Mouse (Mus musculus) lung, postnatal 14 days (tissue): ENCODE data around the gene Cracr2a.

Source experiments
- DNase-seq: peaks from one replicate; pipeline ENCODE4 v3.0.0; 2021

The Cracr2a gene

DNA sequence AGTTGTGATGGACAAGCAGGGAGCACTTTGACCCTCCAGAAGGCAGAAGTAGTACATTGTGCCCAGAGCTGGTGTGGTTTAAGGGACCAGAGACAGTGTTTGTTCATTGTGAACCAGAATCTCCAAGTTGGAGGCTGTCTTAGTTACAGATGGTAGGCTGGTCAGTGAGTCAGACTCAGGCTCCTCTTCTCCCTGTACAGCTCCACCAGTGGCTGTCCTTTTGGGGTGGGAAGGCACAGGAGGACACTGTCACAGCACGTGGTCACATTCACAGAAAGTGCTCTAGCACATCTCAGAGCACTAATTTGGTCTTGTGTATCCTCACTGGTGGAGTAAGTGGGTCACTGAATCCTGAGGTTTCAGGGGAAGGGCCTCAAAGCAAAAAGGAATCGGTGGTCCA is 68.1 kb downstream of the Cracr2a start:
- DNase-seq = no peak

DNA sequence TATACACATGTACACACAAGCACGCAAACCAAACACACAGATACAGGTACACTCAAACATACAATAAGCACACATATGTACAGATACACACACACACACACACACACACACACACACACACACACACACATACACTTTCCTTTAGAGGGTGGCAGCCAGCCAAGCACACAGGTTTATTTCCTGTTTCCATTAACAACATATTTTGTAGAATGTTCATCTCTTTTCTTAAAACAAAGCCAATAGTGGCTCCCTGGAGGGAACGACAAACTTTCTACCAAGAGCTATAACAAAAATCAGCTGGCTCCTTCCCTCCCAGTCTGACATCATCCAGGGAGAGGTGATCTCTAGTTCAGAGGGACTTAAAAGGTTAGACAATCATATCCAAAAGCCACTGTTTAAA is 73.7 kb downstream of the Cracr2a start:
- DNase-seq = no peak

DNA sequence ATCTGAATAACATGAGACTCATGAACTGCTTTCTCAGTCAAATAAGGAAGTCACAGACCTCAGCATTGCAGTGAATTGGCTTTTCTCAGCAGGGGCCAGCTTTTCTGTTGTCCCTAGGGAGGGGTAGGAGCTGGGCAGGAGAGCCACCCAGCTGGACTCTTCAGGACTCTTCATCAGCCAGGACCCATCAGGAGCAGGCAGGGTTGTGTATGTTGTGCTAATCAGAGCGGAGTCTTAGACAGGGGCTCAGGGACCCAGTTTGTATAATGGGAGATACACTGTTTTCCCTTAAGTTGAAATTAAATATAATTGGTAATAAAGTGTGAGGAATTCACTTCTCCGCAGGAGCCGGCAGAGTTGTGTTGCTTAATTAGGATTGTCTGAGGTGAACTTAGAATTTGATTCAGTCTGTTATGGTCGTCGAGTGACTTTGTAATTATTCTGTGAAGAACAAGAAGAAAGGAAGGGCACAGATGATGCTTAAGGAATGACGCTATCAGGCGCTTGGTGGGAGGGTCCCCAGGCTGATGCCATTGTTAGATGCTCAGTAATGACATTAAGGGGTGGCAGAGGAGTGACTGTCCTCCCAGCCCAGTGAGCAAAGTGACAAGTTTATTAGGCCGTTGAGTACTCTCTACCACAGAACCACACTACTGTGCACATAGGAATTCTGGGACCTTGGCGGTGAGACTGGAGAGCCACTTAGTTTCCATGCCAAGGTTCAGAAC is 74.5 kb downstream of the Cracr2a start:
- no peak for DNase-seq

DNA sequence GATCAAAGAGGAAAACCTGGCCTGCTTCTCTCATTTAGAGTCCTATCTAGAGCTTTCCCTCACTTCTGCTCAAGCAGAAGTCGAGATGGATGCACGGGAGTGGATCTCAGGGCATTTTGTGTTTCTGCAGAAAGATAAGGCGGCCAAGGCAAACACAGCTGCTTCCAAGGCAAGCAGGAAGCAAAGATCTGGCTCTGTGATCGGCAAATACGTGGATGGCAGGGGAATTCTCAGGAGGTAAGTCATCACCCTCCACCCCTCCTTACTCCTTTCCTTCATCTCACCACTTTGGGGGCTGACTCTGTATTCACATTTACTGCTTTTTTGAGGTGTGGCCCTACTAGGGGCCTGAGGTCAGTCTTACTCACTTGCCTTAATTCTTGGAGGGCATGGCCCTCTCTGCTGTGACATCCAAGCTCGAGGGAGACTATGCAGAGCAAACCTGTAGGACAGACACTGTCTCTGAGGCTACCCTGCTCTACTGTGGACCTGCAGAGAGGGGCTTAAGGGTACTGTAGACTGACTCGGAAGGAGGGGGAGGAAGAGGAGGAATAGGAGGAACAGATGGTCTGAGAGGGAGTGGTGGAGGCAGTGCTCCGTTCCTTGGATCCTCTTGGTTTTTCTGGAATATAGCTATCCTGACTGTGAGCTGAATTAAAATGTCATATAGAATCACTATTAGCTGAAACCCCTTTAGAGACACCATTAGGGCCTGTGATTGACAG is 80.1 kb downstream of the Cracr2a start:
- DNase-seq = no peak

DNA sequence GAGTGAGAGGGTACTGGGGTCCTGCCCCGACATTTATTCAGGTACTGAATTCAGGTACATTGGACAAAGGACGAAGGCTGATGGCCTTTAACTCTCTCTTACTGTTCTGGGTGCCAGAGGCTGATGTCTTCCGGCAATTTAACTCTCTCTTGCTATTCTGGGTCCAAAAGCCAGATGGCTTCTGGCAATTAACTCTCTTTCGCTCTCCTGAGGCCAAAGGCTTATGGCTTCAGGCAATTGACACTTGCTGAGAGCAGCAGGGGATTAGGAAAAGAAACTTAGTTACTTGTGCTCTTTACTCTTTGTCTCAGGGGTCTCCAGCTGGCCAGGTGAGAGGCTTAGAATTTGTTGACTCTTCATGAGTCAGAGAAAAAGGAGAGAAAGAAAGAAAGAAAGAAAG is 94.8 kb downstream of the Cracr2a start:
- no peak for DNase-seq

DNA sequence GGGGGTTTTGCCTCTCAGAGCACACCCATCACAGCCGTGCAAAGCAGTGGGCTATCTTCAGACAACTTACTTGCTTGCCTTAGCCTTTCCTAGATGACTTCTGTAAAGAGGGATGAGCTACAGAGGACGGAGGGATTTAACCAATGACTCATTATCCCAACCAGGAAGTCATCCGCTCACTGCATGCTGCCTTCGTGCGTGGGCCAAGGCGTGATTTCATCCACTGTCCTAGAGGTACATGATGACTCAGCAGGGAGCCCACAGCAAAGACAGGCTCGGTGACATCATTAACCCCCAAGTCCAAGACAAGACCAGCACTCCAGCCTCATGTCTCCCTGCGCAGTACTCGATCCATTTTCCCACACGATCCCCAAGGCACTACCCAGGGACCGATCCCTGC is 96.0 kb downstream of the Cracr2a start:
- no peak for DNase-seq

DNA sequence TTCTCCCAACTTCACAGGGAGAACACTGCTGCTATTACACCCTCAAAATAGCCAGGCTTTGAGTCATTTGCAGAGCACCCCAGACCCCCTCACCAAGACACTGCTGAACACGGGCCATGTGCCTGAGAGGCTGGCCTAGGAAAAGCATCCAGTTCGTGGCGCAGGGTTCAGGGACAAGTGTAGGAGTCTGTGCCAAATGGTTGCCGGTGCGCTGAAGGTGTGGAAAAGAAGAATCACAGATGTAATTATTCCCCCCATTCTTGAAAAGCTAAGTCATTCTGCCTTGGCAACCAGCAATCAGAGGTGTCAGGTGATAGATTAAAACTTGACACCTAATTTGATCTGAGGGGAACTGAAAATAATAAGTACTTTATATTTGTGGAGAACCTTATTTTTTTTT is 98.3 kb downstream of the Cracr2a start:
- no peak for DNase-seq

DNA sequence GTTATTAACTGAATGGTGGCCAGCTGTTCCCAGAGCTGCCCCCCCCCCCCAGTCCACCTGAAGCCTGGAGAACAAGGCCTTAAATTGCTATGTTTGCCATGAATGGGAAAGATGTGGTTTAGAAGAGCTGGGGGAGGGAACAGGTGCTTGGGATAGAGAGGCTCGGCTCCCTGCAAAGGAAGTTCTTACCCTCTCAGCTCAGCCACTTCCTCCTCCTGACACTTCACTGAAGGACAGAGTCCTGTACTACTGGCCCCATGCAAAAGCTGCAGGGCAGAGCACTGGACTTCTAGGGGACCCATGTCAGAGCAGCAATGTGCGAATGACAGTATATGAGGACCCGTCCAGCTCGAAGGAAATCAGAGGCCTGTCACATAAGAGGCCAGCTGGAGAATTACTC is 98.8 kb downstream of the Cracr2a start:
- DNase-seq = no peak

DNA sequence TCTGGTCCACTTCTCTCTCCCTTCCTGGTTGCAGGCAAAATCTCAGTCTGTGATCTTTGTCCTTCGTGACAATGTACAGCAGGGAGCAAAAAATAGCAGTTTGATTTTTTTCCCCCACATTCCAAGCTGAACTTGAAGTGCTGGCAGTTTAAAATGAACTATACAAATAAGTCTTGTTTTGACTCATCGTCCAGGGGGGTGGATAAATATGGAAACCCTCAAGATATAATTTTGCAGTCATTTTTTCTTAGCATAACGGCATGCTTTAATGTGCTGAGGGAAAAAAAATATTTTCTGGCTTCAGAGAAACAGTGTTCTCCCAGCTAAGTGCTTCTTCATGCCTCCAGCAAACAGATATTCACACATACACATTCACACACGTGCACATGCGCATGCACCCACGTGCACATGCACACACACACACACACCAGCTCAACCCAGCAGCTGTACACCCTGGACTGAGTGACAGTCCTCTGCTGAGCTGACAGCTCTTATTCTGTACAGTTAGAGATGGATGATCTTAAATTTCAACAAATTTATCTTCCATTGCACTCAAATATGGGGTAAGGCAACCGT is 100.7 kb downstream of the Cracr2a start:
- DNase-seq = no peak

DNA sequence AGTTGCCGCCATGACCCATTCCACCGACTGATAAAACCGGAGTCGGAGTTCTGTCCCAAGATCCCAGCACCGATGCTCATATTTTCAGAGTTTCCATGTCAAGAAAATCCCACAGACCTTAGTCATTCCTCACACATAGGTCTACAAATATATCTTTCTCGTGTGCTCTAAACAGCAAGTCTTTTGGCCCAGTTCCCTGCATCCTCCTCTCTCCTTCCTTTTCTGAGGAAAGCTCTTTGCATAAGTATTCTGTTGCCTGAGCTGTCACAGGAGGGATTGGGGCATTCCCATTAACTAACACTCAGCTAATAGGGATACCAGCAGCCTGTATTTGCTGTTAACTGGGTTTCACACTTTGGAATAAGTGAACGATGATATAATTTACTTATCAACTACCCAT is 102.1 kb downstream of the Cracr2a start:
- no peak for DNase-seq

DNA sequence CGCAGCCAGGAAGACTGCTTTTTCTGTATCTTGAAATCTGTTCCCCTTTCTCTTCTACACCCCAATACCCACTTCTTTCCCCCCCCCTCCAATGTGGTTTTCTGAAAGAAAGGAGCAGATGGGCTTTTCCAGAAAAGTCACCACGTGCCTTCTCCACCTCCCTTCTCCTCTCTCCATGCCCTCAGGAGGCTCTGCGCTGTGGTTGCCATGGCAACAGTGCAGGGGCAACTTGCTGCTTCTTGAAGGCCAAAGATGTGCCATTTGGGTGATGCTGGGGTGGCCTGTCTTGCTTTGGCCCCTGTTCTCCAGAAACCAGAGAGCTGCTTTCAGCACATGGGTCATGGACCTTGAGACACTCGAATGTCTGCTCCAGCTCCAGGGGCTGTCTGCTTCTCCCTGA is 108.2 kb downstream of the Cracr2a start:
- no peak for DNase-seq

DNA sequence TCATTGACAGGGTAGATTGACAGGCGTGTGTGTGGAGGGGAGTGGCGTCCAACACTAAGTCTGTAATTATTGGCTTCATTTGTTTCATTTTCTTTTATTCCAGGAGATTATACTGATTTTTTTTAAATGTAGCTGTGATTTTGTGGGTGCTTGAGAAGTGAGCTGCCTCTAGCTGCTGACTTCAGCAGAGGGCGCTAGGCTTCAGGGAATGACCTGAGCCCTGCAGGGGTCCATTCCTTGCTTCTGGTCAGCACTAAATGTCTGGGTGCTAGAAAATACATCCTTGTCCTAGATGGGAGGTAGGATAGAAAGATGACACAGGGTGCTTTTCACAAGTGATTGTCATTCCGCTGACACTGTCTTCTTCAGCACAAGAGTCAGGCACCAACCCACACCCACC is 108.9 kb downstream of the Cracr2a start:
- DNase-seq = no peak

DNA sequence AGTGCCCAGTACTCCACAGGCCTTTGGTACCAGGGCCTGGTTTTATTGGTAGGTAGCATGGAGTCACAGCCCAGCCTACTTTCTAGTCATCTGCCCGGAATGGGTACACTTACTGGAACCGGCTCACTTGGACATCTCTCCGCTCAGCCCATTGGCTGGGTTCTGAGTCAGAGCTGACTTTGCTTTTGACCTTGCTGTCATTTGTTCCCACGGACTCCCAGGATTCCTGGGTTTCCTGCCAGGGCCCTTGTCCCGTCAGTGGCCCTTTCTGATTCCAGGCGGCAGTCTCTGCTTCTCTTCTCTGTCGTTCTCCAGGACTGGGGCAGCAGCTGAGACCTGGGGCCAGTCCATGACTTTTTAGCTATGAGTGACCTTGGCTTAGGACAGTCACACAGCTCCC is 110.9 kb downstream of the Cracr2a start:
- DNase-seq = no peak

DNA sequence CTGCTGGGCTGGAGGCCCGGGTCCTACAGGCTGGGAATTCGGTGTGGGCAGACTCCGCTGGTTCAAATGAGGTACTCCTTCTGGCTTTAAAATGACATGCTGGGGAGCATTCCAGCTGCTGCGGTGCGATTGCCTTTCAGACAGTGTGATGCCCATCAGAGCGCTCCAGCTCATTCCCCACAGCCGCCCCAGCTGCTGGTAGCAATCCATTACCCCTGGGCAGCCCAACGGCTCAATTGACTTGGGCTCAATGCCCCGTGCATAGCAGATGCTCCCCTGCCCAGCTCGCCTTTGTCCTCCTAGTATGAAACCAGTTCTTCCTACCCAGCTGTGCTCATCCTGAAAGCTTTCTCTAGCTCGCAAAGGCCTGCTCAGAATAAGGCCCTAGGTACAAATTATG is 115.7 kb downstream of the Cracr2a start:
- no peak for DNase-seq

DNA sequence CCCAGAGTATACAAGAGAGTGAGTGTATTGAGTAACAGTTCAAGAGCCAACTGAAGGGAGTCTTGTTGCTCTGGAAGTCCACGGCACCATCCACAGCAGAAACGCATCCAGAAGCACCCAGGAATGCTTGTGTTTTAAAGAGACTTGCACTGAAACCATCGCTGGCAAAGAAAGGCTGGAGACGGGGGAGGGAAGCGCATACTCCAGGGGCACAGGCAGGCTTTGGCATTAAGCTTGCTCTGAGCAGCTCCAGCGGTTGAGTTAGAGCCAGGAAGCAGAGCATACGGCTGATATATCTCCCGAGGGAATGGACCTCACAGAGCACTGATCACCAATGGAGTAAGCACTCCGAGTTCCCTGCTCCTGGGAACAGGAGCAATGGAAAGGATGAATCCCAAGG is 117.2 kb downstream of the Cracr2a start:
- no peak for DNase-seq

DNA sequence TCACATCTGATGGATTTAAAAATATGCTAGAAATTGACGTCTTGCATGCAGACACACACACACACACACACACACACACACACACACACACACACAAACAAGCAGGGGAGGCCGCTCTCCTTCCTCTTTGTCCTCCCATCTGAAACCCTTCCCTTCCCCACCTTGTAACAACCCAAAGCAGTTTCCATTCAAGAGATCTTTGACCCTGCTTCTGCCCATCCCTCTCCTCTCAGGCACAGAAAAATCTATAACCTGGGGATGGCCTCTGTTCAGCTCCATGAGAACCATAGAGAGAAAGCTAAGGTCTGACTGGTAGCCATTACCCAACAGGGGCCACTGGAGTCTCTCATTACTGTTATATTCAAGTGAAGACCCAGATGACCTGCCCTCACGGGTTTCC is 117.9 kb downstream of the Cracr2a start:
- no peak for DNase-seq

DNA sequence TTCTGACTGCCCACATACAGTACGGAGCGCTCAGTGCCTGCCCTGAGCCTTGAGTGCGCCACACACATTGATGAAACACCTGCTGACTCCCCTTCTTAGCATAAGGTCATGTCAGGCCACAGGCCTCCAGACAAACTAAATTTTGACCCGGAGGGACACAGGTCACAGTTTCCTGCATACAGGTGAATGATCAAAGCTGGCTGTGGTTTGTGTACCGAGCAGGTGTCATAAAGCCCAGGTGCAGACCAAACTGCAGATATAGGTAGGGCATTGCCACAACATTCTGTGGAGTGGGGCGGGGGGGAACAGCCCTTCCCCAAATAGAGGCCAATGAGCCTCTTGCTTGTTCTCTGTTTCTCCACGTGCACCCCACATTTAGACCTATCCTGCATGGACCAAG is 119.6 kb downstream of the Cracr2a start:
- no peak for DNase-seq

DNA sequence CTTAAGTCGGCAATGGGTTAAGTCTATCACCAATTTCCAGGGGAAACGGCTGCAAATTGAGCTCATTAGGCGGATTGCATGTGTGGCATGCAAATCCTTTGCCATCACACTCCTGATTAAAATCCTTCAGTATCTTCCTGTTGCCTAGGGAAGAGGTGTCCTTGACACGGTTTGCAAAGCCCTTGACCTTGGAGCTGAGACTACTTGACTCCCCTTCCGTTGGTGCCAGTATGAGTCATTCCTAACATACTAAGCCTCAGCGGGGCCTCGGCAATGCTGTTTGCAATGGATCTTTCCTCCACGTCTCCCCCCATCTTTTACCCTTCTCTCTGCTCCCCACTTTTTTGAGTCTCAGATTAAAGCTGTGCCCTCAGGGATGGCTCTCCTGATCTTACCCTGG is 122.4 kb downstream of the Cracr2a start:
- peak; percentile 51 for DNase-seq

DNA sequence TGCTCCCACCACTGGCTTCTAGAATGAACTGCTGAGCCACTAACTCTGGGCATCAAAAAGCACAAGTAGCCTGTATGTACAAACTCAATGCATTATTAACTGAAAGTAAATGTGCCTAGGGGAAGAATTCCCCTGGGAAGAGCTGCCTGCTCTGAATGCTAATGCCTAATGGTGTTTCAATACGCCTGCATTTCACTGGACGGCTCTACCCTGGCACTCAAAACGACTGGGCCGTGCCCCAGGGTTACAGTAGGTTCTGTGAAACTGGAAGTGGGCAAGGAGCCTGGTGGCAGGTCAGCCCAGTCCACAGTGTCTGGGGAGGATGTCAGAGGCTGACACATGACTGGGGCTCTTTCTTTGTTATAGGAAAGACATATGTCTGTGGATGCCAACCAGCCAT is 123.8 kb downstream of the Cracr2a start:
- DNase-seq = no peak

DNA sequence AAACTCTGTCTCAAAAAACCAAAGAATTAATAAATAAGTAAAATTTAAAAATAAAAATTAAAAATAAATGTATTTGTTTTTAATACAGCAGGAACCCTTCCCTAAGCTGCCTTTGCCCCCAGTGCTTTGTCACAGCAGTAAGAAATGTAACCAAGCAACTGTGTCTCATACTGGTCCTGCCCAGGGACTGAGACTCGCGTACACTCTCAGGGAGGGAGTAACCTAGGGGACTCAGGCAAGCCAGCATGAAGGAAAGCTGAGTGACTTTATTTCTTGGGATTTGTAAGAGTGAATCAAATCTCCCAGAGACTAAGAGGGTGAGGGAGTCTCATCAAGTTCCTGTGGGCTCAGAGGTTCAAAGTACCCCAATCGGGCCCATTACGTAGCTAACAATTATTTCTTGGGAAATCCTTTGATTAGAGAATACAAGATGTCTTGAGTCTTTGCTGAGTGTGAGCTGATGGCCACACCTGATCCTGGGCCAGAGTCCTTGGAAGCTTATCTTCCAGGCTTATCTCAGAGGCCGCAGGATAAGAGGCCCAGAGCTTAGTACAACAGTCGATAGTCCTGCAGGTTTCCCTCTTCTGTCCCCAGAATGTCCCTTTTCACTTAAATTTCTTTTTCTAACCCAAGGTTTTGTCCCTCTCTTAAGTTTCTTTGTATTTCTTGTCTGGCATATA is 126.2 kb downstream of the Cracr2a start:
- no peak for DNase-seq

DNA sequence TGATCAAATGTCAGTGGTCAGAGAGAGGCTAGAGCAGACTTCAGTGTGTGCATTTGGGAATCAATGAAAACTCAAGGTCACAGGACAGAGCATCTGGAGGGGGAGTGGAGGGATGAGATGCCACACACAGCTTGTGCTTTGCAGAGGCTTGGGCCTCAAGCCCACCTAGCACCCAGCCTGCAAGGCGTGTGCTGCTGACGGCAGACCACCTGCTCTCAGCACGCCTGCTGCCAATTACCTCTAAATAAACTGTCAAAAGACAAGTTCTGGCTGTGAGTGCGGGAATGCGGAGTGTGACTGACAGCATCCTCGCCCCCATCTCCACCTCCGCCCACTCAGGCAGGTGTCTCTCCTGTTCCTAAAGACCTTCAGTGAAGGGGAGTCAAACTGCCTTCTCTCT is 131.2 kb downstream of the Cracr2a start:
- DNase-seq = no peak

DNA sequence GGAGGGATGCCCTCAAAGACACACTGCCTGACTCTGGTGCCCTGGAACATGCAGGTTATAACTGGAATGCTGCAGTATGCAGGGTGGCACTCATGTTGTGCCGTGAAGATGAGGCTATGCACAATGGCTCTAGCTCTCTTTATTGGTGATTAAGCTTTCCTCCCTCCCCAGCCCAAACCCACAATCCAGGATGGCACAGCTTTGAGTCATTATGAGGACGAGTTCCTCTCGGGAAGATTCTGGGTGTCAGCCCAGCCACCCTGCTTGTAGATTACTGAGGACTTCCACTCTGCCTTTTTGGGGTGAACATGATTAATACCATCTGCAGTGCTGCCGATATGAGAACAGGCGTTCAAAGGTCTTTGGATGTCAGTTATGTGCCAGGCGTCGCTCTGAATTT is 132.5 kb downstream of the Cracr2a start:
- no peak for DNase-seq

DNA sequence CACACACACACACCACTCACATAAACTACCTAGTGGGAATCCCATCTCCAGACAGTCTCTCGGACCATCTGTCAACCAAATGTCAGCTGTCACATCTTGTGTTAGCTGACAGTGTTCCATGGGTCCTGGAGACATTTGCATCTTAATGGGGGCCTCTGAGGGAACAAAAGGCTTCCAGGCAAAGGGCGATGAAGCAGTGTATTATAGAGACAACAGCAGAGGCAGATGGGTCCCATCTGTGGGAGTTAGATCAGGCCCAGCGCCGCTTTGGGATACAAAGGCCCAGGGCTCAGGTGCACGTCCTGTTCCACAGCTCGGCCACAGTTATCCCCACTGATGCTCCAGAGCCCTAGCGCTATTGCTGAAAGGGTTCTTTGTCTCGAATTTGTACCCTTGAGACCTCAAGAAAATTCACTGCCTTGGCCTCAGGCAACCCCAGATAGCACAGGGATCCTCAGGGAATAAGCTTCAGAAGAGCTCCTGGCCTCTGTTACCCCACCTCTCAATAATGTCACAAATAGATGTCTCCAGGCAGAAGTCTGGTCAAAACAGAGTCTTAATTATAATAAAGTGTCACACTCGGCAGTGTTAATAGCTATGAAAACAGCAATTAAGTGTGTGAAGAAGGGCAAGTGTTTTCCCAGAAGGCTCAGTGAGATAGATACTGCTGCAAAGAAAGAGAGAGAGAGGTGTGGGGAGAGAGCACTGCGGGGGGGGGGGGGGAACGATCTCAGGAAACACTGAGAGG is 140.1 kb downstream of the Cracr2a start:
- DNase-seq = no peak
